Mouse (Mus musculus) heart, adult 11 months (tissue): ENCODE measurements around the gene 9330159F19Rik.
A peak's percentile ranks its signal among the peaks of the same experiment; 100 is the strongest.

Source experiments
- DNase-seq: peaks from one replicate; pipeline ENCODE4 v3.0.0; 2022

The 9330159F19Rik gene

GRCm38 (mm10) chr10:29211453-29211852 lies at the start of gene 9330159F19Rik:
9330159F19Rik (plus strand) TSS chr10:29211606.
- DNase-seq, result peak; percentile 97

- DNase-seq, result no peak
Observed at GRCm38 (mm10) chr10:29161664-29162063, 49.7 kb upstream of the 9330159F19Rik start.

- no peak for DNase-seq
Observed at GRCm38 (mm10) chr10:29173778-29174177, 37.6 kb upstream of the 9330159F19Rik start.

- no peak for DNase-seq
Observed at GRCm38 (mm10) chr10:29175656-29176055, 35.8 kb upstream of the 9330159F19Rik start.

GRCm38 (mm10) chr10:29176881-29177280 lies 34.5 kb upstream of the 9330159F19Rik start:
- DNase-seq, result no peak

- DNase-seq, result no peak
Observed at GRCm38 (mm10) chr10:29178003-29178402, 33.4 kb upstream of the 9330159F19Rik start.

- no peak for DNase-seq
Observed at GRCm38 (mm10) chr10:29180210-29180609, 31.2 kb upstream of the 9330159F19Rik start.

GRCm38 (mm10) chr10:29181046-29181445 lies 30.4 kb upstream of the 9330159F19Rik start:
- no peak for DNase-seq

GRCm38 (mm10) chr10:29193769-29194168 lies 17.6 kb upstream of the 9330159F19Rik start:
- DNase-seq, result no peak

GRCm38 (mm10) chr10:29196811-29197210 lies 14.6 kb upstream of the 9330159F19Rik start:
- no peak for DNase-seq

GRCm38 (mm10) chr10:29198642-29199041 lies 12.8 kb upstream of the 9330159F19Rik start, which contains the start of gene Gm49353:
Gm49353 (plus strand) TSS chr10:29198954.
- DNase-seq, result no peak

- no peak for DNase-seq
Observed at GRCm38 (mm10) chr10:29199835-29200234, 11.6 kb upstream of the 9330159F19Rik start.

- no peak for DNase-seq
Observed at GRCm38 (mm10) chr10:29200609-29201008, 10.8 kb upstream of the 9330159F19Rik start.

GRCm38 (mm10) chr10:29206730-29207129 lies 4.7 kb upstream of the 9330159F19Rik start:
- DNase-seq, result peak; percentile 41

- DNase-seq, result peak; percentile 53
Observed at GRCm38 (mm10) chr10:29208735-29209134, 2.7 kb upstream of the 9330159F19Rik start.

GRCm38 (mm10) chr10:29213534-29214100 lies 2.2 kb downstream of the 9330159F19Rik start:
- peak; percentile 92 for DNase-seq

GRCm38 (mm10) chr10:29216957-29217356 lies 5.6 kb downstream of the 9330159F19Rik start:
- no peak for DNase-seq

GRCm38 (mm10) chr10:29217451-29217850 lies 6.0 kb downstream of the 9330159F19Rik start:
- DNase-seq, result no peak

GRCm38 (mm10) chr10:29225329-29225728 lies 13.9 kb downstream of the 9330159F19Rik start:
- no peak for DNase-seq

GRCm38 (mm10) chr10:29231208-29231607 lies 19.8 kb downstream of the 9330159F19Rik start:
- DNase-seq, result no peak
